7 mouse cellular contexts compared by ENCODE assay signal in the genomic region with DNA sequence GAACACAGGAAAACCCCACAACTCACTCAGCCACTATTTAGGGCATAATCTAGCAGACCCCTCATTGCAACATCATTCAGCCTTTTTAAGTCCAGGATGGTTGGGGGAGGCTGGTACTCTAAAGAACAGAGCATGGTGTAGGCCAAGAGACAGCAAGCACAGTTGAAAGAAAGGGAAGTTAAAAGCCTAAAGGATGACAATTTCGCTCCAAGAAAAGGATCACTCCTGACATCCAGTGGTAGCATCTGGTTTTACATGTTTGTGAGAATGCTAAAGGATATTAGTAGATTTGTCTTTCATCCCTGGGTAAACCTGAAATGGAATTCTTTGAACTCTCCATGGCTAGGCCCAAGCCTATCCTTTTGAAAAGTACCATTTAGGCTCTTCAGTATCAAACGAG. TPM values are rescaled to one million over a fixed set of nuclear protein-coding genes. Genes with fewer than 3 reads are reported as not detected.
DNase-seq lines count a peak whose midpoint lies in the region; ATAC-seq and TF ChIP-seq lines count a peak whose summit lies in the region.

No protein-coding gene starts in this region.

- DNase-seq in kidney, adult 2 months: peak; percentile 49
- no peak for DNase-seq in kidney, adult 11 months
- DNase-seq in Muller cell, postnatal 12 days (ENCODE audit: inconsistent ontology term): peak; percentile 16
- DNase-seq in ovary, postnatal 10 days (ENCODE audit: low spot score): no peak

- no peaks in the 10 kb centered on the region for H3K27me3 ChIP-seq in kidney, adult 2 months (replicated peaks; ENCODE audit: control insufficient read depth, insufficient read depth, low read length)
- H3K27me3 ChIP-seq in kidney, embryonic 14.5 days (ENCODE audit: control insufficient read depth, insufficient read depth, low read length): no peaks in the 10 kb centered on the region

- 0 out of 2 replicates have a peak, but pooled peaks have one; percentile 25 for ATAC-seq in kidney, embryonic 14.5 days (ENCODE audit: low FRiP score, low TSS enrichment)
- ATAC-seq in megakaryocyte, adult 5-6 weeks (ENCODE audit: poor library complexity, severe bottlenecking): 0 out of 2 replicates have a peak, but pooled peaks have one; percentile 45

- H3K4me2 ChIP-seq in kidney, embryonic 14.5 days (replicated peaks; ENCODE audit: low read depth, low read length): no peak overlapping the region

- WGBS in kidney, adult 2 months: 20% methylated on average over 2 of the region's 2 CpGs
- WGBS in kidney, embryonic 14.5 days: 32% methylated on average over 2 of the region's 2 CpGs

- TF ChIP-seq POLR2A in kidney, adult 2 months (IDR thresholded peaks at IDR 0.05; ENCODE audit: low read depth, low read length): no peak
- TF ChIP-seq POLR2A in cortical plate, adult 2 months (IDR thresholded peaks at IDR 0.05; ENCODE audit: extremely low read depth, insufficient read depth, low read length): no peak

- H3K4me1 ChIP-seq in kidney, adult 2 months (ENCODE audit: control insufficient read depth, insufficient read depth, low read length): no peaks in the 10 kb centered on the region
- H3K4me1 ChIP-seq in cortical plate, adult 2 months (ENCODE audit: control insufficient read depth, insufficient read depth, low read length): no peaks in the 10 kb centered on the region
- H3K4me1 ChIP-seq in kidney, embryonic 14.5 days (ENCODE audit: control insufficient read depth, insufficient read depth, low read length): no peaks in the 10 kb centered on the region

- H3K27ac ChIP-seq in kidney, adult 2 months (ENCODE audit: insufficient read depth, low read depth, low read length): no peak overlapping the region
- H3K27ac ChIP-seq in cortical plate, adult 2 months (ENCODE audit: insufficient read depth, low read length): no peak overlapping the region
- H3K27ac ChIP-seq in kidney, embryonic 14.5 days (ENCODE audit: low read depth, low read length): no peak overlapping the region

- no peak overlapping the region for H3K9ac ChIP-seq in kidney, embryonic 14.5 days (ENCODE audit: low read depth, low read length)

- 0 out of 2 replicates have a peak, but pooled peaks have one; percentile 2 for TF ChIP-seq CTCF in kidney, adult 2 months (conservative IDR thresholded peaks at IDR 0.05; ENCODE audit: insufficient read depth, insufficient read length, low read depth, low read length)
- TF ChIP-seq CTCF in cortical plate, adult 2 months (IDR thresholded peaks at IDR 0.05; ENCODE audit: extremely low read depth, insufficient read depth, low read length): peak; percentile 31; the same call in 1 of the 2 replicates

- no peak overlapping the region for H3K4me3 ChIP-seq in kidney, adult 2 months (ENCODE audit: insufficient read depth, low read depth, low read length)
- H3K4me3 ChIP-seq in cortical plate, adult 2 months (ENCODE audit: insufficient read depth, low read length): no peak overlapping the region
- no peak overlapping the region for H3K4me3 ChIP-seq in kidney, embryonic 14.5 days (ENCODE audit: low read length)

- no peaks in the 10 kb centered on the region for H3K36me3 ChIP-seq in kidney, adult 2 months (ENCODE audit: control insufficient read depth, insufficient read depth, low read length)
- no peaks in the 10 kb centered on the region for H3K36me3 ChIP-seq in kidney, embryonic 14.5 days (ENCODE audit: control insufficient read depth, insufficient read depth, low read length)

- H3K9me3 ChIP-seq in kidney, embryonic 14.5 days (ENCODE audit: control insufficient read depth, low read length): no peaks in the 10 kb centered on the region

RNA-seq across cellular contexts. Expression of gene Dnah7b, which starts 43.9 kb away (rescaled TPM):
- polyA plus RNA-seq in kidney, adult 2 months (2012; rRNA removed): 3.7 and 4.1 TPM in 2 replicates
- 4.1 and 5.0 TPM in 2 replicates for polyA plus RNA-seq in cortical plate, adult 2 months (2012; rRNA removed)
- polyA plus RNA-seq in kidney, embryonic 14.5 days (2014; fragmentation: Nextera tagmentation; extraction: Ambion mirVana): 3.5 and 3.6 TPM in 2 replicates
- not detected in 2 replicates for total RNA-seq in megakaryocyte, adult 5-6 weeks (2015)
- total RNA-seq in megakaryocyte, adult 5-6 weeks (2017): not detected in 2 replicates

Comparison
In these comparisons a context has a peak if more than half of its experiments do, and no peak if none do; other contexts are left out.
1. DNase-seq: peak in kidney, adult 2 months (single experiment) and Muller cell, postnatal 12 days (single experiment); none in kidney, adult 11 months (single experiment) and ovary, postnatal 10 days (single experiment).